Mouse (Mus musculus) ES-E14 (cell line): ENCODE results near the gene Gm49380.

Experiments used
- CHD2 ChIP-seq: IDR thresholded peaks from 2 replicates; pipeline ENCODE4 v1.6.1; 2014; ENCODE audit warnings: mild to moderate bottlenecking, low read depth, low read length, inconsistent platforms
- MAFK ChIP-seq: IDR thresholded peaks from 2 replicates; pipeline ENCODE4 v1.6.1; 2014; ENCODE audit warnings: mild to moderate bottlenecking, low read depth, low read length, inconsistent platforms; ENCODE audit not compliant: insufficient read depth
- ZC3H11A ChIP-seq: IDR thresholded peaks from 2 replicates; pipeline ENCODE4 v1.6.1; 2012; ENCODE audit warnings: low read depth, mild to moderate bottlenecking, inconsistent platforms, low read length, borderline replicate concordance

DNA sequence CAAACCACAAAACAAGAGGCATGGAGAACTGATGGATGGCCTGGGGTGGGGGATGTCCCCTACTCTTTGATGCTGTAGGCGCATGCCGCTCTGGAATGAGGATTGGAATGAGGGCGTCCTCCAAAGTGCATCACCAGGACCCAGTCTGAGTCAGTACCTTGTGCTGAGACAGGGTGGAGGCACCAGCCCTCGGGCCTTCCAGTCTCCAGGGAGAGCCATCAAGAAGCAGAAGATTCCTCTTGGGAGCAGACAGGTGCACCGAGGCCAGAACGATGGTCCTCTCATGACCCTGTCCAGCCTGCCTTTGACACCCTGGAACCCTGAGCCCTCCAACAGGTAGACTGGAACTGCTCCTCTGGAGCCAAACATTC is 45.4 kb downstream of the Gm49380 start:
- no peak for TF ChIP-seq ZC3H11A
- TF ChIP-seq CHD2 = no peak
- no peak for TF ChIP-seq MAFK
